Mouse (Mus musculus) liver, postnatal 0 days (tissue): ENCODE measurements around the gene Ldhb.

Experiments
- CTCF ChIP-seq: sonication (generic); IDR thresholded peaks from 2 replicates; pipeline ENCODE4 v1.5.1; 2016; ENCODE audit warnings: antibody characterized with exemption, low read depth
- EP300 ChIP-seq: IDR thresholded peaks from 2 replicates; pipeline ENCODE4 v1.6.1; 2016; ENCODE audit warnings: antibody characterized with exemption, low read depth, mild to moderate bottlenecking

GRCm38 (mm10) chr6:142519110-142519509, 11.4 kb upstream of the Ldhb start:
- peak; percentile 75 for TF ChIP-seq CTCF
- TF ChIP-seq EP300 = no peak
